11 mouse cellular contexts compared by ENCODE assay signal in genomic region chr13:32610970-32611369, GRCm38 (mm10).
DNase-seq lines count a peak whose midpoint lies in the region; ATAC-seq and TF ChIP-seq lines count a peak whose summit lies in the region.
"Had no signal": no experiment of that assay in that cellular context is flagged by ENCODE, and none has a peak within 500 bp of the region (broad histone marks: within the 10 kb centered on the region; RNA-seq: fewer than 3 reads in every experiment).

No protein-coding gene starts in this region.

- peak; percentile 8 to 20 for DNase-seq in B cell, adult 2 months
- peak; percentile 42 for DNase-seq in Patski (ENCODE audit: low read depth, low spot score)
- no peak for DNase-seq in thymus, postnatal 25 days
- no peak for DNase-seq in frontal cortex, postnatal 36 days (ENCODE audit: low spot score in 2 of 2)
- DNase-seq: cerebellum, adult 9-11 months; gastrocnemius, postnatal 25 days had no signal

- ATAC-seq in intestine, embryonic 16.5 days = peak; percentile 21; the same call in 1 of the 2 replicates
- ATAC-seq in intestine, embryonic 15.5 days = no peak
- ATAC-seq in Patski = peak; percentile 88
- ATAC-seq in limb, embryonic 13.5 days (ENCODE audit: low FRiP score, low read depth) = no peak

- no peak overlapping the region for H3K27ac ChIP-seq in intestine, embryonic 16.5 days (ENCODE audit: low read length)
- no peak overlapping the region for H3K27ac ChIP-seq in intestine, embryonic 15.5 days
- peak overlapping the region; percentile 53 for H3K27ac ChIP-seq in limb, embryonic 13.5 days
- H3K27ac ChIP-seq: forebrain, embryonic 10.5 days; neural tube, embryonic 13.5 days had no signal

- no peaks in the 10 kb centered on the region for H3K27me3 ChIP-seq in intestine, embryonic 16.5 days (replicated peaks; ENCODE audit: control insufficient read depth, insufficient read depth, low read length)
- H3K27me3 ChIP-seq in intestine, embryonic 15.5 days (replicated peaks) = no peaks in the 10 kb centered on the region
- H3K27me3 ChIP-seq in Patski = no peaks in the 10 kb centered on the region
- H3K27me3 ChIP-seq in limb, embryonic 13.5 days = no peaks in the 10 kb centered on the region; the same call in 1 of the 2 replicates
- H3K27me3 ChIP-seq: neural tube, embryonic 13.5 days had no signal

- CTCF ChIA-PET in Patski (lab: Charles Lee) = interaction anchor here (3.0 kb wide), 1 partner anchor 14 kb away, joined by 7 read pairs; no protein-coding TSS in a partner anchor

- in situ Hi-C loops in Patski (cut with MboI; ENCODE audit: low pct_unique_long_range_greater_than_20kb) = no loop called here

- no peak for TF ChIP-seq CTCF in Patski (IDR thresholded peaks at IDR 0.05)

- no peak overlapping the region for H3K4me3 ChIP-seq in intestine, embryonic 16.5 days (ENCODE audit: low read length)
- no peak overlapping the region for H3K4me3 ChIP-seq in intestine, embryonic 15.5 days (replicated peaks)
- no peak overlapping the region for H3K4me3 ChIP-seq in limb, embryonic 13.5 days
- H3K4me3 ChIP-seq: forebrain, embryonic 10.5 days; neural tube, embryonic 13.5 days had no signal

- whole genome bisulfite sequencing in intestine, embryonic 16.5 days = 14% methylated on average over 5 of the region's 5 CpGs
- 20% methylated on average over 5 of the region's 5 CpGs for WGBS in intestine, embryonic 15.5 days
- 27% methylated on average over 5 of the region's 5 CpGs for WGBS in limb, embryonic 13.5 days

- POLR2A ChIA-PET in Patski (lab: Charles Lee) = no interaction called here

- H3K9ac ChIP-seq in intestine, embryonic 16.5 days (ENCODE audit: low read depth, low read length) = no peak overlapping the region
- H3K9ac ChIP-seq in intestine, embryonic 15.5 days = no peak overlapping the region
- no peak overlapping the region for H3K9ac ChIP-seq in limb, embryonic 13.5 days
- H3K9ac ChIP-seq: neural tube, embryonic 13.5 days had no signal

- H3K9me3 ChIP-seq in intestine, embryonic 16.5 days (ENCODE audit: control insufficient read depth, low read length) = no peaks in the 10 kb centered on the region
- no peaks in the 10 kb centered on the region for H3K9me3 ChIP-seq in intestine, embryonic 15.5 days
- H3K9me3 ChIP-seq in limb, embryonic 13.5 days = no peaks in the 10 kb centered on the region
- H3K9me3 ChIP-seq: forebrain, embryonic 10.5 days; neural tube, embryonic 13.5 days had no signal

- H3K36me3 ChIP-seq in intestine, embryonic 16.5 days (ENCODE audit: control insufficient read depth, insufficient read depth, low read length) = no peaks in the 10 kb centered on the region
- no peaks in the 10 kb centered on the region for H3K36me3 ChIP-seq in intestine, embryonic 15.5 days
- H3K36me3 ChIP-seq in limb, embryonic 13.5 days = no peaks in the 10 kb centered on the region
- H3K36me3 ChIP-seq: forebrain, embryonic 10.5 days; neural tube, embryonic 13.5 days had no signal

- no peak overlapping the region for H3K4me2 ChIP-seq in intestine, embryonic 16.5 days (ENCODE audit: low read depth, low read length)
- no peak overlapping the region for H3K4me2 ChIP-seq in intestine, embryonic 15.5 days (replicated peaks)
- H3K4me2 ChIP-seq in limb, embryonic 13.5 days (replicated peaks) = no peak overlapping the region
- H3K4me2 ChIP-seq: neural tube, embryonic 13.5 days had no signal

- 0 out of 2 replicates have a peak, but pooled peaks cover 2% of the 10 kb centered on the region for H3K4me1 ChIP-seq in intestine, embryonic 16.5 days (ENCODE audit: control insufficient read depth, insufficient read depth, low read length)
- H3K4me1 ChIP-seq in intestine, embryonic 15.5 days (replicated peaks) = peaks cover 10% of the 10 kb centered on the region; the same call in 1 of the 2 replicates
- peaks cover 55% of the 10 kb centered on the region for H3K4me1 ChIP-seq in limb, embryonic 13.5 days

Comparison
In these comparisons a context has a peak if more than half of its experiments do, and no peak if none do; other contexts are left out.
1. ATAC-seq: peak in intestine, embryonic 16.5 days (single experiment) and Patski (single experiment); none in intestine, embryonic 15.5 days (single experiment) and limb, embryonic 13.5 days (single experiment).
2. DNase-seq: peak in B cell, adult 2 months (2 of 2) and Patski (single experiment); none in thymus, postnatal 25 days (single experiment) and frontal cortex, postnatal 36 days (0 of 2).